Mouse (Mus musculus) forebrain, embryonic 12.5 days (tissue): ENCODE data around the gene Abhd14a. TPM values are rescaled to one million over a fixed set of nuclear protein-coding genes. Genes with fewer than 3 reads are reported as not detected.

Experiments
- ATAC-seq: fragments of 200-750 bp; cut with Nextera tagmentation; 2 replicates; pipeline ENCODE4 v1.8.0; 2017; ENCODE audit warnings: moderate TSS enrichment; ENCODE audit not compliant: low FRiP score
- H3K27ac ChIP-seq: fragments of 300-500 bp; sonication (generic); 2 replicates; pipeline ENCODE4 v1.5.1; 2016; ENCODE audit warnings: mild to moderate bottlenecking
- H3K27me3 ChIP-seq: fragments of 300-500 bp; sonication (generic); 2 replicates; pipeline ENCODE4 v1.6.1; 2016; ENCODE audit warnings: mild to moderate bottlenecking
- H3K36me3 ChIP-seq: fragments of 300-500 bp; sonication (generic); replicated peaks from 2 replicates; pipeline ENCODE4 v1.6.1; 2016; ENCODE audit warnings: mild to moderate bottlenecking
- H3K4me1 ChIP-seq: fragments of 300-500 bp; sonication (generic); 2 replicates; pipeline ENCODE4 v1.6.1; 2016
- H3K4me2 ChIP-seq: fragments of 300-500 bp; sonication (generic); 2 replicates; pipeline ENCODE4 v1.6.1; 2016; ENCODE audit warnings: mild to moderate bottlenecking, moderate library complexity
- H3K4me3 ChIP-seq: fragments of 300-500 bp; sonication (generic); replicated peaks from 2 replicates; pipeline ENCODE4 v1.5.1; 2016; ENCODE audit warnings: mild to moderate bottlenecking
- H3K9ac ChIP-seq: fragments of 300-500 bp; sonication (generic); 2 replicates; pipeline ENCODE4 v1.6.1; 2016; ENCODE audit warnings: mild to moderate bottlenecking
- H3K9me3 ChIP-seq: fragments of 300-500 bp; sonication (generic); 2 replicates; pipeline ENCODE4 v1.6.1; 2016
- WGBS: fragments of 180-500 bp; shearing (Covaris S2); methylation state at CpG from one replicate; pipeline ENCODE4 v1.1.7; 2016; 5-methylcytosine and 5-hydroxymethylcytosine counted together
- polyA plus RNA-seq: library from polyadenylated mRNA; unstranded; fragments of >200 nt; fragmentation: Nextera tagmentation; extraction: Ambion mirVana; gene quantifications from 2 replicates; pipeline ENCODE4 v1.2.1, GENCODE M21; 2016

Gene Abhd14a
- polyA plus RNA-seq, 1 experiment from 2014 or later = 39.0 TPM

GRCm38 (mm10) chr9:106448498-106449031 lies 1.1 kb upstream of the Abhd14a start:
- Histone ChIP-seq H3K27me3 (no peaks in the 10 kb centered on the region), H3K27ac (peak overlapping the region; percentile 65; the same call in 1 of the 2 replicates), H3K4me3 (peak overlapping the region; percentile 38), H3K9me3 (no peaks in the 10 kb centered on the region), H3K4me1 (peaks cover 66% of the 10 kb centered on the region), H3K4me2 (peak overlapping the region; percentile 68), H3K9ac (peak overlapping the region; percentile 56; the same call in 1 of the 2 replicates), H3K36me3 (no peaks in the 10 kb centered on the region)
- under 1% methylated on average over 23 of the region's 23 CpGs for WGBS
- peak; percentile 39 for ATAC-seq

GRCm38 (mm10) chr9:106447951-106448350 lies 473 bp upstream of the Abhd14a start:
- Histone ChIP-seq H3K27me3 (no peaks in the 10 kb centered on the region), H3K9me3 (no peaks in the 10 kb centered on the region), H3K4me2 (peak overlapping the region; percentile 74), H3K27ac (peak overlapping the region; percentile 63), H3K36me3 (no peaks in the 10 kb centered on the region), H3K4me1 (peaks cover 62% of the 10 kb centered on the region), H3K9ac (peak overlapping the region; percentile 64; the same call in 1 of the 2 replicates), H3K4me3 (peak overlapping the region; percentile 49)
- WGBS = 42% methylated on average over 9 of the region's 9 CpGs
- 0 out of 2 replicates have a peak, but pooled peaks have one; percentile 0 for ATAC-seq

GRCm38 (mm10) chr9:106444836-106445235 lies 2.6 kb downstream of the Abhd14a start:
- ATAC-seq = no peak
- Histone ChIP-seq H3K36me3 (no peaks in the 10 kb centered on the region), H3K9ac (no peak overlapping the region), H3K4me1 (peaks cover 34% of the 10 kb centered on the region), H3K4me2 (no peak overlapping the region), H3K9me3 (no peaks in the 10 kb centered on the region), H3K27me3 (no peaks in the 10 kb centered on the region), H3K4me3 (no peak overlapping the region), H3K27ac (no peak overlapping the region)
- WGBS = 80% methylated on average over 4 of the region's 4 CpGs

- no peaks in the 10 kb centered on the region for H3K9me3 ChIP-seq
- H3K9ac ChIP-seq = no peak overlapping the region
- H3K4me1 ChIP-seq = peaks cover 30% of the 10 kb centered on the region
- H3K36me3 ChIP-seq = no peaks in the 10 kb centered on the region
- H3K4me3 ChIP-seq = no peak overlapping the region
- ATAC-seq = no peak
- H3K27ac ChIP-seq = no peak overlapping the region
- 76% methylated on average over 5 of the region's 5 CpGs for WGBS
- H3K4me2 ChIP-seq = no peak overlapping the region
- H3K27me3 ChIP-seq = no peaks in the 10 kb centered on the region
Measured at GRCm38 (mm10) chr9:106442680-106443079, 4.8 kb downstream of the Abhd14a start.

GRCm38 (mm10) chr9:106436566-106436965 lies 10.9 kb downstream of the Abhd14a start:
- H3K9ac ChIP-seq = no peak overlapping the region

GRCm38 (mm10) chr9:106433389-106433788 lies 14.1 kb downstream of the Abhd14a start:
- H3K36me3 ChIP-seq = peaks cover 47% of the 10 kb centered on the region
- no peaks in the 10 kb centered on the region for H3K9me3 ChIP-seq
- no peaks in the 10 kb centered on the region for H3K27me3 ChIP-seq
- no peak for ATAC-seq
- 78% methylated on average over 7 of the region's 7 CpGs for WGBS
- no peak overlapping the region for H3K4me2 ChIP-seq
- H3K4me3 ChIP-seq = no peak overlapping the region
- peaks cover 30% of the 10 kb centered on the region for H3K4me1 ChIP-seq
- 0 out of 2 replicates have a peak overlapping the region, but pooled peaks have one; percentile 12 for H3K9ac ChIP-seq
- no peak overlapping the region for H3K27ac ChIP-seq

More at GRCm38 (mm10) chr9:106436566-106436965, 10.9 kb downstream of the Abhd14a start:
- Histone ChIP-seq H3K27me3 (no peaks in the 10 kb centered on the region), H3K4me3 (no peak overlapping the region), H3K27ac (no peak overlapping the region), H3K4me2 (no peak overlapping the region), H3K4me1 (peaks cover 26% of the 10 kb centered on the region), H3K9me3 (no peaks in the 10 kb centered on the region), H3K36me3 (peaks cover 36% of the 10 kb centered on the region)
- WGBS = 86% methylated on average over 9 of the region's 9 CpGs
- ATAC-seq = no peak

GRCm38 (mm10) chr9:106430015-106430264 lies 17.5 kb downstream of the Abhd14a start:
- H3K27ac ChIP-seq = peak overlapping the region; percentile 97
- H3K9me3 ChIP-seq = no peaks in the 10 kb centered on the region
- no peak for ATAC-seq
- peaks cover 13% of the 10 kb centered on the region for H3K4me1 ChIP-seq
- WGBS = 4% methylated on average over 4 of the region's 4 CpGs
- peak overlapping the region; percentile 70 for H3K4me3 ChIP-seq
- H3K27me3 ChIP-seq = no peaks in the 10 kb centered on the region
- peak overlapping the region; percentile 63 for H3K4me2 ChIP-seq
- H3K9ac ChIP-seq = peak overlapping the region; percentile 98
- peaks cover 43% of the 10 kb centered on the region for H3K36me3 ChIP-seq

- Histone ChIP-seq H3K9ac (peak within 1 kb of the TSS; percentile 98), H3K36me3 (peaks cover 39% of the 10 kb centered on the region), H3K27me3 (no peaks in the 10 kb centered on the region), H3K27ac (peak within 1 kb of the TSS; percentile 97), H3K4me1 (peaks cover 13% of the 10 kb centered on the region), H3K9me3 (no peaks in the 10 kb centered on the region), H3K4me3 (peak within 1 kb of the TSS; percentile 70), H3K4me2 (peak within 1 kb of the TSS; percentile 63)
- peak; percentile 92 for ATAC-seq
- WGBS = under 1% methylated on average over 53 of the region's 55 CpGs
Measured at GRCm38 (mm10) chr9:106429221-106430014, 18.1 kb downstream of the Abhd14a start, which contains the start of gene Rpl29. TSS of gene Rpl29 (plus strand) at chr9:106429454.

GRCm38 (mm10) chr9:106428719-106429220 lies 18.7 kb downstream of the Abhd14a start:
- H3K4me3 ChIP-seq = peak overlapping the region; percentile 70
- H3K9ac ChIP-seq = peak overlapping the region; percentile 69
- peak; percentile 66 for ATAC-seq
- peaks cover 32% of the 10 kb centered on the region for H3K36me3 ChIP-seq
- 20% methylated on average over 11 of the region's 11 CpGs for WGBS
- peak overlapping the region; percentile 63 for H3K4me2 ChIP-seq
- H3K4me1 ChIP-seq = peaks cover 13% of the 10 kb centered on the region
- H3K27ac ChIP-seq = peak overlapping the region; percentile 97
- no peaks in the 10 kb centered on the region for H3K27me3 ChIP-seq
- no peaks in the 10 kb centered on the region for H3K9me3 ChIP-seq

GRCm38 (mm10) chr9:106421865-106422160 lies 25.7 kb downstream of the Abhd14a start:
- Histone ChIP-seq H3K4me1 (peaks cover 34% of the 10 kb centered on the region), H3K4me3 (no peak overlapping the region)
- peak; percentile 66 for ATAC-seq

GRCm38 (mm10) chr9:106421033-106421864 lies 26.2 kb downstream of the Abhd14a start:
- Histone ChIP-seq H3K36me3 (no peaks in the 10 kb centered on the region), H3K27ac (peak overlapping the region; percentile 70), H3K9ac (peak overlapping the region; percentile 2; the same call in 1 of the 2 replicates), H3K4me3 (no peak overlapping the region), H3K4me2 (peak overlapping the region; percentile 38), H3K27me3 (peaks cover 10% of the 10 kb centered on the region; the same call in 1 of the 2 replicates), H3K4me1 (peaks cover 34% of the 10 kb centered on the region), H3K9me3 (no peaks in the 10 kb centered on the region)
- WGBS = 7% methylated on average over 16 of the region's 18 CpGs
- 0 out of 2 replicates have a peak, but pooled peaks have one; percentile 16 for ATAC-seq

More at GRCm38 (mm10) chr9:106421865-106422160, 25.7 kb downstream of the Abhd14a start:
- H3K27me3 ChIP-seq = peaks cover 10% of the 10 kb centered on the region; the same call in 1 of the 2 replicates
- H3K9me3 ChIP-seq = no peaks in the 10 kb centered on the region
- peak overlapping the region; percentile 70; the same call in 1 of the 2 replicates for H3K27ac ChIP-seq
- H3K9ac ChIP-seq = no peak overlapping the region
- WGBS = 0% methylated on average over 3 of the region's 3 CpGs
- peak overlapping the region; percentile 38 for H3K4me2 ChIP-seq
- no peaks in the 10 kb centered on the region for H3K36me3 ChIP-seq

- no peaks in the 10 kb centered on the region for H3K9me3 ChIP-seq
- no peak overlapping the region for H3K4me3 ChIP-seq
- H3K27ac ChIP-seq = peak overlapping the region; percentile 70
- H3K9ac ChIP-seq = peak overlapping the region; percentile 2
- H3K36me3 ChIP-seq = no peaks in the 10 kb centered on the region
- ATAC-seq = peak; percentile 42
- H3K4me2 ChIP-seq = peak overlapping the region; percentile 38
- H3K27me3 ChIP-seq = peaks cover 10% of the 10 kb centered on the region; the same call in 1 of the 2 replicates
- 3% methylated on average over 2 of the region's 2 CpGs for WGBS
- H3K4me1 ChIP-seq = peaks cover 34% of the 10 kb centered on the region
Measured at GRCm38 (mm10) chr9:106420608-106421007, 26.9 kb downstream of the Abhd14a start.
